Mouse (Mus musculus): ENCODE results near the gene Ebf1.

DNA sequence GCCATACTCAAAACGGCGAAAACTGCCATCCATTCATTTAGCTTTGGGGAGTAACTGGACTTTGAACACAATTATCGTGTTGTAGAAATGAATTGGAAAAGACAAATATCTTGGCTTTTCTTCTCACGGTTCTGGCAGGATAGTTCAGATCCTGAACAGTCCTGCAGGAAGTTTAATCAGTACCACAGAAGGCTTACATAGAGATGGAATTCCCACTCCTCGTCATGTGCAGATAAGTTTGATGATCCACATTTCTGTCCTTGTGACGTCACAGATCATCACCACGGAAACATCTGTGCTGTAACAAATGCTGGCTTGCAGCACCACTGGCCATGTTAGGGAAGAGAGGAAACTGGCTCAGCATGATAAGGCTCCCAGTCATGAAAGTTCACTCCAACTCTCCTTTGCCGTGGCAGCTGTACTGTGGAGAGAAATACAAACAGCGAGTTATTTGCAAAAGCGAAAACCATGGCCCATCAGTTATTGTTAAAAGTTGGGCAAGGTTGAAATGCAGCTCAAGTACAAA, 280.1 kb downstream of the Ebf1 start:
- no peak for TF ChIP-seq CTCF (IDR thresholded peaks at IDR 0.05; ENCODE audit: low read depth)
- peak; percentile 50; the same call in 1 of the 2 replicates for TF ChIP-seq EP300 (IDR thresholded peaks at IDR 0.05; ENCODE audit: low read depth)
